Mouse (Mus musculus) adrenal gland, adult 8-10 months (tissue): Measurements from ENCODE around the gene Fam72a. TPM values are rescaled to one million over a fixed set of nuclear protein-coding genes. Genes with fewer than 3 reads are reported as not detected.

Source experiments
- DNase-seq: peaks from one replicate; pipeline ENCODE4 v3.0.0; 2022
- total RNA-seq, 4 experiments: library from RNA; stranded (reverse); gene quantifications; 2 replicates each; pipeline ENCODE4 v1.2.4; 2022

Fam72a gene
- total RNA-seq: 1 to 10 TPM in 2 of 4 experiments, under 1 TPM in 2; 0.77 to 1.7 (median 1.1) TPM

DNA sequence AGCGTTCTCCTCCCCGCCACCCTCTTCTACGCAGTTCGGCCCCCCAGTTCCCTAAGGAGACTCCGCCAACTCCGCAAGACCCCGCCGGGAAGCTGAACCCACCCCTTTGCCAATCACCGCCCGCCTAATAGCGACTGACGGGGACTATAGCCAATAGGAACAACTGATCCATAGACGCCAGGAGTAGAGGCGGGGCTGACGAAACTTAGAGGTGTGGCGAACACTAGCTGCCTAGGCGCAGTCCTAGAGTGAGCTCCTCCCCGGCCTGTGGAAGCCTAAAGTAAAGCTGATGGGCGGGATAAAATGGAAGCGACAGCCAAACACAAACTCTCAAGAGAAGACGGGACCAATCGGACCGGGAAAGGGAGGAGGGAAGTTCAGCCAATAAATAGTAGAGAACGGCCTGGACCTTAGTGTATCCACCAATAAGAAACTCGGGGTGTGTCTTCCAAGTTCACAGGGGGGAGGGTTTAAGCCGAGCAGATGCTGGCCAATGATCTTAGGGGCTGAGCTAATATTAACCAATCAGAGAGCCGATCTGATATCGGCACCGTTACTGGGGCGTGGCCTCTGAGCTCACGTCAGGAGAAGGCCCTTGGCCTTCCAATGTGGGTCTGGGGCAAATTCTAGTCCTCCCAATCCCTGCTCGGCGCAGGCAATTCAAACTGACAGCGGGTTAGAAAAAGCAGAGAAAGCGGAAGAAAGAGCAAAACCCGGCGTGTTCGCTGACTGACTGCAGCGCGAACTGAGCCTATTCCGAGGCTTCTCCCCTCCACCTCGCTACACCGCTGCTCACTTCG lies at the start of gene Fam72a, which contains the start of gene Srgap2:
Fam72a (plus strand) TSS at position 623 of the 800 bp plus-strand sequence.
Srgap2 (minus strand) TSS at position 72 of the 800 bp plus-strand sequence.
- peak; percentile 98 for DNase-seq

DNA sequence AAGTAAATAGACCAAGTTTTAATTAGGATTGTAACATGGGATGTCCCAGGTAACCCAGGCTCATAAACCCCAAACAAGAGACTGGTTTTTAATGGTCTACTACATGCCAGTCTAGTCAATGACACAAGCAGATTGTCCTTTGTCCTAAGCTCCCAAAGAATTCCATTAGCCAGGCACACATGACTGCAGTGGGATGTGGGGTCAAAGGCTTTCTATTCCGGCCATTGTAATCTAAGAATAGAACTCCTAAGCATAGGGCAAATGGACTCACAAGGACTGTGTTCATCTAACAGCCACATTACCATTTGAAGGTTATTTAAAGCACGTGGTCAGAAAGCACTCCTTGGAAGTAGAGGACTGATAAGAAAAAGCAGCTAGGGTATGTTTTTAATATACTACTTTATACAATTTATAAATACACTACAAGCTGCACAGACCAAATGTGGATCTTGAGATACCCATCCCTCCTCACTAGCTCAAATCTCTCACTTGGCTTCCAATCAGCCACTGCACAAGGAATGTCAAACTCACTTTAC lies 48.9 kb upstream of the Fam72a start:
- DNase-seq: no peak

DNA sequence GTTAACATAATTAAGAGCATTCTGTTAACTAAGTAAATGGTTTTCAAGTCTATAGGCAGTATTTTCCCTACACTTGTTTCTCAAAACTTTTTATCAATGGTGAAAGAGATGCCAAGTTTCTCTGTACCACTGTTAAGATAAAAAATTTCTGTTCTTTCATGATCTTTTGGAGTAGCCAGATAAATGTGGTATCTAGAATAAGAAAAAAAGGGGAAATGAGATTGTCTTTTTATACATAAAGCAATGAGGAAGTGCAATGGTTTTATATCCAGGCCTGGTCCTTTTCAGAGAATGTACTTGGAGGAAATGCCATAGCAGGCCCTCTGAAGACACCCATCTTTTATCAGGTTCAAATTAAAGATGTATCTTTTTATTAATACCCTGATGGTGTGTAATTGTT lies 46.3 kb upstream of the Fam72a start:
- DNase-seq: no peak

DNA sequence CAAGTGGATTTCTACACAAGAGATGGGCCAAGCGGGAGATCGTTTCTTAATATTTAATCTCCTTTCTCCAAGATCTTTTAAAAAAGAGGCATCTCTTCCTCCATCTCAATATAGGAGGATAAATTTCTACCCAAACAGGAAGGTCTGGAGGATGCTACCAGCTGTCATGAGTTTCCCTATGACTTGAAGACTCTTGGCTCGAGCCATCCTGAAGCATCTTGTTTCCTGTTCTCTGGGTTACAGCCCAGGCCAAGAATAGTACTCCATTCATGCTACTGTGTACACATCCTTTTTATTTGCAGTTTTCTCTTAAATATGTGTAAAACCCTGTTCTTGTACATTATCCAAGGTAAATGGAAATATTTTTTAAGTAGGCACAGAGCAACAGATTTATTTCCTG lies 45.5 kb upstream of the Fam72a start:
- no peak for DNase-seq

DNA sequence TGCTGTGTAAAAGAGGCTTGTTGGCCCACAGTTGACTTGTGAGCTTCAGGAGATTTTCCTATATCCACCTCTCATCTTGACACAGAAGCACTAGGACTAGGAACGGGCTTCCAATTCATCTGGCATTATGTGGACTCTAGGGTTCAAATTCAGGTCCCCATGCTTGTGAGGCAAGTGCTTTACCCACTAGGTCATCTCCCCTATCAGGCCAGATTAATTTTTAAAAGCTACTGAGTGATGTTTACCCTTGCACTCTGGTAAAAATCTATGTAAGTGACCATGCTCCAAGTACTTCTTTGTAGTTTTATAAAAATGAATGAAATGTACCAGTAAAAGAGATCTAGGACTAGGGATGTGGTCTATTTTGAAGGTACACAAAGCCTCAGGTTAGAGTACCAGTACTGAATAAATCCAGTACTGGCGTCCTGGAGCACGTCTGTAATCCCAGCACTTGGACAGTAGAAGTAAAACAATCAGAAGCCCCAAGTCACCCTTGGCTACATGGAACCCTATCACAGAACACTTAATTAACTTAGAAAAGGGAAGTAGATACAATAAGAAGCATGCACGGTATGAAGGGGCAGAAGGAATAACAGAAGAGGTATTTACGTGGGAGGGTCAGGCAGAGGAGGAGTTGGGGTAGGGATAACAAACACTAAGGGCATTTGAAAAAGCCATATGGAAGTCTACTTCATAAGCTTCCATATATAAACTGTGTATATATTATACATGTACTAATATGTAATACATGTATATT lies 41.4 kb upstream of the Fam72a start:
- DNase-seq: no peak

DNA sequence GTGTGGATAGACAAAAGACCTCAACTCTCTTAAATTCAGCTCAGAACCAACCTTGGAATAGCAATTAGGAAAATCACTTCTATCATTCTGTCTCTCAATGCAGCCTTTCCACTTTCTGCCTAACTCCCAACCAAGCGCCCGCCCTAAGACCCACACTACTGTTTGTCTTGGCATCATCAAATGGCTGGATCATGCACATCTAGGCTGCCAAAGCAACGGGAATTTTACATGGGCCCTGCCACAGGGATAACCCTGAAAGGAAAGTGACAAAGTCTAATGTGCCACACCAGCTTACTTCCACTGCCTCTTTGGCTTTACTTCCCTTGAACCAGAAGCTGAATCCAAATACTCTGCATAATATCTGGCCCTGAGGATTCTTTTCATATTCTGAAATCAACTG lies 38.4 kb upstream of the Fam72a start:
- no peak for DNase-seq

DNA sequence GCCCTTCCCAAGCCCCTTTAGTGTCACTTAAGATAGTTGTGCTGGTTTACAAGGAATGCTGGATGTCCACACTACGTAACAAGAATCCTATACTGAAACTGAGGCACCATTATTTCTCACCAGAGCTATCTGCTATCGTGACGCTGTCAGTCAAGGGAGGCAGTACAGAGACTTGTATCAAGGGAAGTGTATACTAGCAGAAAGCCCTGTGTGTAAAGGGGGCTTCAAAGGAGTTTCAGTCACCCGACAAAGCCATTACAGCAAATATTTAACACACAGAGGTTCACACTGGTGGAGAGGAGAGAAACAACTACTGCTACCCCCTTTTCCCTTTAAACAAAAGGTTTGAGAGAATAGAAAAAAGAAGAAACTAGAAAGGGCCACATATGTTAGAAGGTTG lies 36.1 kb upstream of the Fam72a start:
- DNase-seq: no peak

DNA sequence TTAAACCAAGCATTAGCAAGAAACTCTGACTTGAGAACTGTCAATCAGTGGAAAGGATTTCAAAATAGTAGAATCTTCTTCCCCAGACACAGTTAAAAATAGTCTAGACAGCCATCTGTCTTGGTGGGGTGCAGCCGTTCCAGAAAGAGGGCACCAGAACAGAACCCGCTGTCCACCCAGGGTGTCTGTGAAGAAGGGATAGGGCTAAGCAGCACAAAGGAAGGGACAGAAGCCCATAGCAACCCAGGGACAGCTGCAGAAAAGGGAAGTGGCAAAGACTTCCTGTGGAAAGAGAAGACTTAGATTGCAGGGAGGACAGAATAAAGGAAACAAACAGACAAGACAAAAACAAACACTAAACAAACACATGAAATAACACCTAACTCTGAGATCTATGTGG lies 35.3 kb upstream of the Fam72a start:
- no peak for DNase-seq

DNA sequence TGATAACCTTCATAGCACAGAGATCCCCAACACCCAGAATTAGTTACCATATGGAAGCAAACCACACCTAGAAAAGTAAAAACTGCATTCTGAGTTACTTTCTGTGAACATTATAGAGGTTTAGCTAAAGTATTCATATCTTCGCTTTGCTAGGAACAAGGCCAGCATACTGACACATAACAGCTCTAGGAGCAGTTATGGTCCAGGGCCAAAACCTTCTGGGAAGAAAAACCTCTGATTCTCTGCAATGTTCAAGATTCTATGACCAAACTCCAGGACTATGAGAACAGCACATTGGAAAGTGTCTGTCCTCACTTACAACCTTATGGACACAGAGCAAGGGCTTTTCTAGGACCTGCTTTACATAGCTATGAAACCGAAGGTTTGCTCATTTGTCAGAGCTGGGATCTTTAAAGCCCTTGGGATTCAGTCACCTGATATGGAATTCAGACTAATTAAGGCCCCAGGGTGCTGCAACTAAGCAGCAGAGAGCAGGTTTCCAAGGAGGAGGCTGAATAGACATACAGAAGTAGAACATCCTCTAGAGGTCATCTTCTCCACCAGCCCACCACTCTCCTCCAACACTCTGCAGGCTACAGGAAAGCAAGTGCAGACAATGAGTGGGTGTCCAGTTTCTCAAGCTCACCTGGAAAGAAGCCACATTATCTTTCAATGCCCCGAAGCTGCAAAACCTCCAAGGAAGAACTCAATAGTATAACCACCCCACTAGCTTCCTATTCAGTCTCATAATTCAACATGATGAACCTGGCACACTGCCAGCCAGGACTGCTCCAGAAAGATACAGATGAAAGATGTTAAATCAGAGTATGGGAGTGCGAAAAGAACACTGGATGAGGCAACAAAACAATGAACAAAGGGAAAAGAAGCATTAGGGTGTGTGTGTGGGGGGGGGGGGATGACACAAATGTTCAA lies 33.5 kb upstream of the Fam72a start:
- peak; percentile 14 for DNase-seq

DNA sequence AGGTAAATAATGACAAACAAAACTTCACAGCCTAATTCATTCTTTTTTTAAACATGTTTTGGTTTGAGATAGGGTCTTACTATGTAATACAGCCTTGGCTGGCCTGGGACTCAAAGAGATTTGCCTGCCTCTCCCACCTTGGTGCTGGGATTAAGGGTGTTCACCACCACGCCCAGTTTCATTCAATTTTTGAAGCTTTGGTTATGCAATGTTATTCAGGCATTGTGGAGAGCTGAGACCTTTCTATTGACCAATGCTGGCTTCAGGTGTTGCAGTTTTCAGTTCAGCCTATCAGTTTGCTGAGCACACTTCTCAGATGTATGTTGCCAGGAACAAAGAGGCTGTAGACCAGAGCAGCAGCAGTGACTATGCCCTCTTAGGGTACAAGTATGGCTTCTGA lies 29.5 kb upstream of the Fam72a start:
- no peak for DNase-seq

DNA sequence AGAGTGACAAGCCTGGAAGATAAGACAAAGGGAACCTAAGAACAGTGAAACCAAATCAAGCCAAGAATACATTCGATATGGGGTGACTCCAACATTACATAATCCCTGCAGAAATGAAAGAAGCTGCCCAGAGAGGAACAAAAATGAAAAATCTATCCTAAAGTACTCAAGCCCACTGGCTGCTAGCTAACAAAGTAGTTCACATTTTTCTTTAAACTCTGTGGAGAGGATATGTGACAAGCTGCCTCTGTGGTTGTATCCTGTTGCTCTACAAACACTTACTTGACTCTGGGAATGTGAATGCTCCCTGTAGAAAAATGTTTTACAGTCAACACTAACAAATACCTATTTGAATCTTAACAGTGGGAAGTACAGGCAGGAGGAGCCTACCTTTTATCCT lies 26.0 kb upstream of the Fam72a start:
- no peak for DNase-seq

DNA sequence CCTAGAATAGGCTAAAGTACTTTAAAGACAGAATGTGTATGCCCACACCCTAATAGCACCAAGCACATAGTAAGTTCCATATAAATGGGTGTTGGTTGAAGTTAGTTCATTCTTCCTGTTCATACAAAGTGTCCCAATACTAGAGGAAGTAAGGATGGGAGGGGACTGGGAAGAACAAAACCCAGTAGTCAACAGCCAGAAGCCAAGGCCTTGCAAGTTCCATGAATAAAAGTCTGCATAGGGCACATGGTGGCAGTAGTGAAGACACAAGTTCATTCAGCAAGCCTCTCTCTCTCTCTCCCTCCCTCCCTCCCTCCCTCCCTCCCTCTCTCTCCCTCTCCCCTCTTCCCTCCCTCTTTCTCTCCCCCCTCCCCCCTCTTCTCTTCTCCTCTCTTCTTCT lies 16.6 kb upstream of the Fam72a start:
- DNase-seq: no peak

DNA sequence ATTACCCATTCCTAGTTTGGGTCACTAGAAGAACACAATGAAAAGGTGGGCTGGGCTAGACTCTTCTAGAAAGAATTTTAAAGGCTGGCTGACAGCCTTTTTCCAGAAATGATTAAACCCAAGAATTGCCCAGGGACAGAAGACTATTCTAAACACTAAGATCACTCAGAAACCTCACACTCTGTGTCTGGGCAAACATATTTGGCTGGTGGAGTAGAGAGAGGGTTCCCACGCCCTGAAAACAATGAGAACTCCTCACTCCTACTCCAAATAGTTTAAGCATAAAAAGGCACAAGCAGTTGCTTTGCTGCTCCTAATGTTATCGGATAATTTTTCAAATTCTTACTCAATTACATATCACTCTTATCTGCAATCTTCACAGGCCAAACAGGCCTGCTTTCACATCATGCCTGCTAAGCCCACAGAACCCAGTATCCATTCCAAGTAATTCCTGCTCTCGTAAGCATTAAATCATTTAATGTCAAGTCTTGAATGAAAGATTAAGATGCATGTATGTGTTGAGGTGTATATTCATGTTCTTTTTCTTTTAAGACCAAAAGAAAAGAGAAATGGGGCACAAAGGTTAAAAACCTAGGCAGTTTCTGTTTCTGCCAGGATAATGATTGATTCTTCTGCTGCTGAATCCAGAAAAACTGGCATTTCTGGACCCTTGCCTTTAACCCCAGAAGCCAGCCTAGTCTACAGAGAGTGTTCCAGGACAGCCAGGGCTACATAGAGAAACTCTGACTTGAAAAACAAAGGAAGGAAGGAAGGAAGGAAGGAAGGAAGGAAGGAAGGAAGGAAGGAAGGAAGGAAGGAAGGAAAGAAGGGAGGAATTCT lies 15.8 kb upstream of the Fam72a start:
- no peak for DNase-seq

DNA sequence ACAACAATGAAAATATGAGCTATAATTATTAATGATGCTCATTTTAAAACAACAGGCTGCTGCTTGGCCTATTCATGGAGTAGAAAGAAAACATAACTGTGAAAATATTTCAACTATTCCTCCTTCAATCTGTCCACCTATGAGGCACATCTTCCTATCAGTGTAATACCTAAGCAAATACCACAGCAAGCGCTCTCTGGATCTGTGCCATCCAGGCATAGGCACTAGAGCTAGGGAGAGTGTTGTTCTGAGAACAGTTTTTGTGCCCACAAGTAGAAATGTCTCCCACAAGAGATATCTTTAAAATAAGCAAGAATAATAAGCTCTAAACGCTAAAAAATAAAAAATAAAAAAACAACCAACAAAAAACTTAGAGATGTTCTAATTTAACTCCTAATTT lies 14.6 kb upstream of the Fam72a start:
- DNase-seq: no peak

DNA sequence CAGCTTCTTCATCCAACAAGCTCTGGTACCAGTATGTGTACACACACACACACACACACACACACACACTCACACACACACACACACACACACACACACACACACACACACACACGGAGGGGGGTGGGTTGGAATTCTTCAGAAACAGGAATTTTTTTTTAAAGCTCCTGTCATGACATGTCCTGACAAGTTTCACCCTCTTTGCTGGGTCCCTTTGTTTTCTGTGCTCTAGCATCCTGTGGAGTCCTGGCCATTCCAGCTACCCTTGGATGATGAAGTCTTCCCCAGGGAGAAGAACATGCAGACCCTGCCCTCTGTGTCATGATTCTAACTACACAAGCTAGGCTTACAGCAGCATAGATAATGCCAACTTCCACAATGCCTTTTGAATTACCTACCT lies 13.5 kb upstream of the Fam72a start:
- DNase-seq: no peak

DNA sequence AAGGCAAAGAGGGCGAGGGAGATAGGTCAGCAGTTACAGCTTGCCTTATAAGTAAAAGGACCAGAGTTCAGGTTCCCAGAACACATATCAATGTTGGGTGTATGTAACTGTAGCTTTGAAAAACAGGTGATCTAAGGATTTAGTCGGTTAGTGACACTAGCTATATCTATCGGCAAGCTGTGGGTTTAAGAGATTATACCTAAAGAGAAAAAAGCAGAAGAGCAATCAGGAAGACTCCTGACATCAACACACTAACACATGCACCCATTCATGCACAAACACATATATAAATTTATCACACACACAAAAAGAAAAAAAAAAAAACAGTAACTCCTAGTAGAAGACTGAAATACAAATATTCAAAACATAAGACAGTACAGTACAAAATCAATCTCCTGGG lies 11.1 kb upstream of the Fam72a start:
- DNase-seq: no peak

DNA sequence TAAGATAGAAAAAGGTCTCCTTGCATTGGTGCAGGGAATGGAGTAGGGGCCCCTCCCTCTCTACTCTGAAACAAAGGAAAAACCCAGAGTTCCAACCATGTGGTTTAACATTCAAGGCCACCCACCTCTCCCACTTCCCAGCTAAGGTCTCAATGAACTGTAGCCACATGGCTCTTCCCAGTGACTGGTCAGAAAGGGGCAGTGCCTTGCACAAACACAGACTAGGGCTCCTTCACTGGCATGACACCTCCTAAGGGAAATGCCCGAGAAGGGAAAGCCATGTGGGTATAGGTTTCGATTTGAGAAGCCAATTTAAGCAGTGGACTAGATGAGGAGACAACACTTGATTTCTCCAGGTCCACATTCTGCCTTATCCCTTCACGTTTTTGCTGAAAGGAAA lies 3.9 kb upstream of the Fam72a start:
- DNase-seq: no peak

DNA sequence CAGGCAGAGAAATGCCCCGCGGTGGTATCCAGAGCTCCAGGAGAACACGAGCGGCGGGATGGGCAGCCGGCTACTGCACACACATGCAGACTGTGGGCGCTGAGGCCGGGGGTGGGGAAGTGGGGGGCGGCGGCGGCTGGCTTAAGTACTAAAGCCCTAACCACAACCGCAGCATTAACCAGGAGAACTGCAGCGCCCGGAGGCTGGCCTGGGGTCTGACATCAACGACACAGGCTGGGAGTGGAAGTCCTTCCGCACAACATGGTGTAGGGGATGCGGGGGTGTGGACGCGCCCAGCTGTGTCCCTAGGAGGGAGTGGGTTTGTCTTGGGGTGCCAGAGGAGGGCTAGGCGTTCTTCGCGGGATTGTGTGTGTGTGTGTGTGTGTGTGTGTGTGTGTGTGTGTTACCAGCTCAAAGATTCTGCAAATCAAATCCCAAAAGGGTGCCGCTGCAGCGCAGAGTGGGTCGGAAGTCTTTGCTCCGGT lies 2.6 kb upstream of the Fam72a start:
- DNase-seq: peak; percentile 34

DNA sequence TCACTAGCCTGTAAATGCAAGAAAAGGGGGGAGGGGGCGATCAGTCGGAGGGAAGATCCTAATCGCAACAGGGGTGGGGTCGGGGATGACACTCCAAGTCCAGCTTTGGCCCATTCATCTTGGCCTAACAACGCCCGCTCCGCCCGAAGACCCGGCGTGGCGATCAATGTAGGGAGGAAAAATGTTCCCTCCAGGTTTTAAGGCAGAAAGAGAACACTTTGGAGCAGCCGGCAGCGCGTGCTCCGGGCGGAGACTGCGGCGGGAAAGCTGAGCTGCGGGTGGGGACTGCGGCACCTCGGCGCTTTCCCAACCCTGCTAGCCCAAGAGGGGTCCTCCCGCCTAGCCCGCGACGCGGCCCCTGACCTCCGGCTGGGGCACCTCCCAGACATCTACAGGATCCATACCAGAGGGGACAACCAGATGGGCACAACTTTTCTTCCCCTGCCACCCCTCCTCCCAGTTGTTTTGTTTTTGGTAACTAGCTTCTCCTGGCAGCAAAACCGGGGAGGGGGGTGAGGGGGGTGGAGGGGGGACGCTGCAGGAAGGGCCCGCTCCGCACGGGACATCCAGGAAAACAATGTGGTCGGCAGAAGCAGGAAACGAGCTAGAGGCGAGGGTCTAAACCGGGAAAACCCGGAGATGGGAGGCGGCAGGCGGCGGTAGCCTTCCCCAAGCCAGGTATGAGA lies 2.0 kb upstream of the Fam72a start:
- peak; percentile 39 for DNase-seq

DNA sequence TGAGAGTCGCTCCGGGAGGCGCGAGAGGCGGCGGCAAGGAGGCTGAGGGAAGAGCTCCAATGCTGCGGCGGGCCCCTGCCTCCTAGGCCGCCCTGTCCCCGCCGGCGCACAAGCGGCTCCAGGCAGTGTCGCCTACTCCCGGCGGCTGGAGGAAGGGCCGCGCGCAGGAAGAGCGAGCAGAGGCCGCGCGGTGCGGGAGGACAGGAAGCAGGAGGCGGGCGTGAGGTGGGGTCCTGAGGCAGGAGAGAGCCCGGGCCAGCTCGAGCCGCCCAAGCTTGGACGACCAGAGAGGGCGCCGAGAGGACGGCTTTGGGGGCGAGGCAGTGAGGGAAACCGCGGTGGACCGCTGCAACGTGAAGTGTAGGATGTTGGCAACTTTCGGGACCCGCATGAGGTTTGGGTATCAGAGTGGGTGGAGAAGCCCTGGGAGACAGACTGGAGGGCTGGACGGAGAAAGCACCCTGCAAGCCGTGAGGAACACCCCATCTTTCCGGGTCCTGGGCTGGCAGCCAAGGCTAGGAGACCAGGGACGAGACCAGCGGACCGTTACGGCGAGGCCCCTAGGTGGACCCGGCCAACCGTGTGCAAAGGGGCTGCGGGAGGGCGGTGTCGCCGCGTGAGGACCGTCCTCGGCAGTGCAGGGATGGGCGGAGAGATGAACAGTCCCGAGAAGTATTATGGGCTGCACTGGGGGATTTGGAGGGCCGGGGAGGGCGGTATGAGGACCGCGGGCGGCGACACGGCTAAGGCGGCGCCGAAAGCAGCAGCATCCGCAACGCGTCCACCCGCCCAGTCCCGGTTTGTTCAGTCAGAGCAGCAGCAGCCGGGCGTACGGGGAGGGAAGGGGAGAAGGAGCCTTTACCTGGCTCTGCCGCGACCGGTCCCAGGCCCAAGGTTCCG lies 1.1 kb upstream of the Fam72a start:
- DNase-seq: peak; percentile 59
